Mouse (Mus musculus) hindbrain, embryonic 10.5 days (tissue): ENCODE results near the gene Gm49450. TPM values are rescaled to one million over a fixed set of nuclear protein-coding genes. Genes with fewer than 3 reads are reported as not detected.
"Not testable (repeated sequence)": the region's sequence is repeated elsewhere in the genome, so short reads cannot be mapped to it uniquely, and the experiment has no call there.

Source experiments
- DNase-seq: peaks from one replicate; pipeline ENCODE4 v3.0.0-alpha.2; 2017; ENCODE audit warnings: low spot score
- H3K27ac ChIP-seq: fragments of 300-500 bp; sonication (generic); 2 replicates; pipeline ENCODE4 v1.5.1; 2016; ENCODE audit warnings: mild to moderate bottlenecking, moderate library complexity
- H3K27me3 ChIP-seq: fragments of 300-500 bp; sonication (generic); 2 replicates; pipeline ENCODE4 v1.6.1; 2016; ENCODE audit warnings: mild to moderate bottlenecking; ENCODE audit not compliant: poor library complexity, insufficient read depth, severe bottlenecking
- H3K36me3 ChIP-seq: fragments of 300-500 bp; sonication (generic); 2 replicates; pipeline ENCODE4 v1.6.1; 2016; ENCODE audit warnings: mild to moderate bottlenecking, moderate library complexity
- H3K4me1 ChIP-seq: fragments of 300-500 bp; sonication (generic); replicated peaks from 2 replicates; pipeline ENCODE4 v1.6.1; 2016; ENCODE audit warnings: mild to moderate bottlenecking
- H3K4me3 ChIP-seq: fragments of 300-500 bp; sonication (generic); 2 replicates; pipeline ENCODE4 v1.5.1; 2016; ENCODE audit warnings: mild to moderate bottlenecking, moderate library complexity
- H3K9me3 ChIP-seq: fragments of 300-500 bp; sonication (generic); 2 replicates; pipeline ENCODE4 v1.6.1; 2016; ENCODE audit warnings: mild to moderate bottlenecking, moderate library complexity
- WGBS: fragments of 180-500 bp; shearing (Covaris S2); methylation state at CpG from one replicate; pipeline ENCODE4 v1.1.7; 2016; 5-methylcytosine and 5-hydroxymethylcytosine counted together
- polyA plus RNA-seq: library from polyadenylated mRNA; unstranded; fragments of >200 nt; fragmentation: Nextera tagmentation; extraction: Ambion mirVana; gene quantifications from 2 replicates; pipeline ENCODE4 v1.2.1, GENCODE M21; 2016

Gm49450 gene
- polyA plus RNA-seq, 1 experiment from 2014 or later: not detected

DNA sequence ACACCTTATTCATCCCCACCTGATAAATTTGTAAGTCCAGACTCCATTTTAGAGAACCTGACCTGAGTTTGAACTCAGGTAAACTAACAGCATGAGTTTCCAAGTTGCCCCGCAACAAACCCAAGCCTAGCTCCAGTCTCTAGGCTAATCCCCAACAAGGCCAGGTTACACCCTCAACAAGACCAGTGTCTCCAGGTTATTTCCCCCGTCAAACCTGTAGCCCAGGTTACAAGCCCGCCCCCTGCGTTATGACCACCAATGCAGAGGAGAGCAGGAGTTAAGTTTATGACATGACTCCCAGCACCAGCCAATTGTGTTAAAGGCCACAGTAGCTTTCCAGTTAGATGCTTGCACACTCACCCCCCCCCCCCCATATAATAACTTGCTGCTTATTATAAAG, 10.2 kb downstream of the Gm49450 start:
- H3K4me1 ChIP-seq: peaks cover 6% of the 10 kb centered on the region
- no peaks in the 10 kb centered on the region for H3K27me3 ChIP-seq

DNA sequence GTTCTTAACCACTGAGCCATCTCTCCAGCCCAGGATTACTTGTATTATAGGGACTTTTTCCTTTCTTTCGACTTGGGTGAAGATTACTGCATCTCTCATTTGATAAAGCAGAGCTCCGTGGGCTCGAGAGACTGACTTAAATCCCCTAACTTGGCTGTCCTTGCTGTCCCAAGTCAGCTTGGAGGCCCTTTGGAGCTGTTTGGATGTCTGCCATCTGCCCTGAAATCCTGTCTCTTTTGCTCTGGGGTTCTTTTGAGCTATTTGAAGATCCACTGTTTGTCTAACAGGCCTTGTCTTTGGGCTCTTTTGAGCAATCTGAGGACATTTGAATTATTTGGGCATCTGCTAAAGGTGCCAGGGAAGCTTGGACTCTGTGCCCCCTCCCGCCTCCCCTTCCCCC, 11.3 kb downstream of the Gm49450 start:
- no peak for DNase-seq
- H3K9me3 ChIP-seq: peaks cover 4% of the 10 kb centered on the region; the same call in 1 of the 2 replicates
- no peak overlapping the region for H3K27ac ChIP-seq

More for the DNA sequence above, 10.2 kb downstream of the Gm49450 start:
- Histone ChIP-seq H3K27ac (no peak overlapping the region), H3K4me3 (no peak overlapping the region), H3K36me3 (peaks cover 12% of the 10 kb centered on the region; the same call in 1 of the 2 replicates), H3K9me3 (peaks cover 4% of the 10 kb centered on the region; the same call in 1 of the 2 replicates)
- no peak for DNase-seq
- 81% methylated on average over 4 of the region's 4 CpGs for WGBS

DNA sequence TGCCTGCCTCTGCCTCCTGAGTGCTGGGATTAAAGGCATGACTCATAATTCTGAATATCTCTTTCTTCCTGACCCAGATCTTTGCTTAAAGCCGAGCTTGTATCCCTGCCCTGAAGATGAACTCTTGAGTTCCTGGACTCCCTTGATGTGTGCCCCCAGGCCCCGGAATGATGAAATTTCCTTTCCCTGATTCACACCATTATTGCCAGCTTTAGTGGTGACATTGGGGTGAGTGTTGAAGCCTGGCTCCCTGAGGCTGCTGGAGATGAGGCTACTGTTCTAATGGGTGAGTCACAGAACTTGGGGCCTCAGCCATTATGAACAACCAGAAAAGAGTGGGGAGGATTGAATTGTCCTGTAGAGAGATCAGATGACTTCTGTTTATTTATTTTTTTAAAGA, 11.8 kb downstream of the Gm49450 start:
- Histone ChIP-seq H3K36me3 (peaks cover 8% of the 10 kb centered on the region; the same call in 1 of the 2 replicates), H3K4me3 (no peak overlapping the region), H3K27me3 (no peaks in the 10 kb centered on the region), H3K9me3 (peaks cover 4% of the 10 kb centered on the region; the same call in 1 of the 2 replicates), H3K4me1 (no peaks in the 10 kb centered on the region), H3K27ac (no peak overlapping the region)
- DNase-seq: no peak
- 89% methylated on average over 2 of the region's 2 CpGs for whole genome bisulfite sequencing

More for the DNA sequence above, 11.3 kb downstream of the Gm49450 start:
- Histone ChIP-seq H3K4me3 (no peak overlapping the region), H3K36me3 (peaks cover 8% of the 10 kb centered on the region; the same call in 1 of the 2 replicates), H3K4me1 (no peaks in the 10 kb centered on the region), H3K27me3 (no peaks in the 10 kb centered on the region)
- 89% methylated on average over 4 of the region's 4 CpGs for WGBS

DNA sequence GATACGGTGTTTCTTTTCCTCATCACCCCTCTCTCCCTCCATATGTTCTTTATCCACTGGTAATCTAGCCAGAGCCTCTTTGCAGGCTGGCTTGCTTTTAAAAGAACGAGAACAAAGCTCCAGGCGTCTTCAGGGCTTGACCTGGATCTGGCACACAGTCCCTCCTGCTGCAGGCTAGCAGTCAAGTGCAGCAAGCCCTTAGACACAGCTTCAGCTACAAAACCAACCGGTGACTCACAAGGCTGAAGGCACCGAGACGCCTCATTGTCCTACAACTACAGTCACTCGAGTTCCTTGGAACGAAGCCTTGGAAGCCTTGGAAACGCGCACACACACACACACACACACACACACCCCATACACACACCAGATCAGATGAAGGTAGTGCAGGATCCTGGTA, 12.5 kb downstream of the Gm49450 start:
- Histone ChIP-seq H3K36me3 (peaks cover 8% of the 10 kb centered on the region; the same call in 1 of the 2 replicates), H3K27me3 (no peaks in the 10 kb centered on the region), H3K4me3 (no peak overlapping the region), H3K4me1 (peaks cover 2% of the 10 kb centered on the region), H3K27ac (no peak overlapping the region), H3K9me3 (peaks cover 4% of the 10 kb centered on the region; the same call in 1 of the 2 replicates)
- WGBS: 76% methylated on average over 10 of the region's 10 CpGs
- DNase-seq: no peak

DNA sequence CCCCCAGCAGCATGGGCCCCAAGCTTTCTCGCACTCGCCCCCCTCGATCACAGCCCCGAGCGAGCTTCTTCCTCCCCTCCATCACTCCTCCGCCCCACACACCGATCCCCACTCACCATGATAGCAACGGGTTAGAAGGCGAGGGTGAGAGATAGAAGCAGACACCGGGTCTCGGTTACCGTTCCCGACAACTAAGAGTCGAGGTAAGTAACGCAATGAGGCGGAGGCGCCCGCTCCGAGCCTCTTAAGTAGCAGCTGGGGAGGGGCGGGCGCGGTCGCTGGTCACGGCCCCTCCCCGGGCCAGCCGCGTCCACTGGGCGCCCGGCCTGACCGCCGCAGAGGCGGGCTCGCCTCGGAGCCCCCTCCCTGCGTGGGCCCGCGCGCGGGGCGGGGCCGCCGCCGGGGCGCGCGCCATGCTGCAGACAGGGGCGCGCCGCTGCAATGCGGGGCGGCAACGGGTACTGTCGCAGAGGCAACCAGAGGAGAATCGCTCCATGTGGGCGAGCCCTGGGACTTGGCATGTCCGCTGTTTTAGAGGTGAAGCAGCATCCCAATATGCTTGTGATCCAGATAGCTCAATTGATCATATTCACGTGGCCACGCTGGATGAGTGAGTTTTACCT, 19.0 kb downstream of the Gm49450 start, which contains the start of gene Tuba1b:
Gene Tuba1b, minus strand, starts transcription at position 349 of the 623 bp plus-strand sequence.
- peak within 1 kb of the TSS; percentile 96 for H3K27ac ChIP-seq
- peaks cover 23% of the 10 kb centered on the region for H3K4me1 ChIP-seq
- DNase-seq: peak; percentile 89
- no peaks in the 10 kb centered on the region for H3K27me3 ChIP-seq
- H3K9me3 ChIP-seq: no peaks in the 10 kb centered on the region
- peaks cover 23% of the 10 kb centered on the region for H3K36me3 ChIP-seq
- peak within 1 kb of the TSS; percentile 68 for H3K4me3 ChIP-seq
- WGBS: under 1% methylated on average over 58 of the region's 58 CpGs

DNA sequence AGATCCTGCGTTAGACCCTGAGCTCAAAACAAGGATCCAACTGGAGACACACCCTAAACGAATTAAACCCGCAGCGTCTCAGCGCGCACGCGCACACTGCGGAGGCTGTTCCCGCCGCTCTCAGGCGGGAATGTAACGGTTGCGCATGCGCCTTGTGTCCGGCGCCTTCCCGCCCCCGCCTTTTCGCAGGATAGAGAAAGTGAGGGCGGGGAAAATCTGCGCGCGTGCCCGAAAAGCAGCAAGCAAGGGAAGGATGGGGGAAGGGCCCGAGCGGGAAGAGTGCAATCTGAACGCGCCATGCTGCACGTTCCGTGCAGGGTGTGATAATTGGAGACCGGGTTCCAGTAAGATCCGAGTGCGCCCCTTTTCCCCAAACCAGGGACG, 19.5 kb downstream of the Gm49450 start:
- peak overlapping the region; percentile 68 for H3K4me3 ChIP-seq
- under 1% methylated on average over 35 of the region's 35 CpGs for WGBS
- H3K36me3 ChIP-seq: peaks cover 23% of the 10 kb centered on the region
- peak overlapping the region; percentile 96 for H3K27ac ChIP-seq
- no peaks in the 10 kb centered on the region for H3K9me3 ChIP-seq
- DNase-seq: peak; percentile 96
- peaks cover 28% of the 10 kb centered on the region for H3K4me1 ChIP-seq
- no peaks in the 10 kb centered on the region for H3K27me3 ChIP-seq

DNA sequence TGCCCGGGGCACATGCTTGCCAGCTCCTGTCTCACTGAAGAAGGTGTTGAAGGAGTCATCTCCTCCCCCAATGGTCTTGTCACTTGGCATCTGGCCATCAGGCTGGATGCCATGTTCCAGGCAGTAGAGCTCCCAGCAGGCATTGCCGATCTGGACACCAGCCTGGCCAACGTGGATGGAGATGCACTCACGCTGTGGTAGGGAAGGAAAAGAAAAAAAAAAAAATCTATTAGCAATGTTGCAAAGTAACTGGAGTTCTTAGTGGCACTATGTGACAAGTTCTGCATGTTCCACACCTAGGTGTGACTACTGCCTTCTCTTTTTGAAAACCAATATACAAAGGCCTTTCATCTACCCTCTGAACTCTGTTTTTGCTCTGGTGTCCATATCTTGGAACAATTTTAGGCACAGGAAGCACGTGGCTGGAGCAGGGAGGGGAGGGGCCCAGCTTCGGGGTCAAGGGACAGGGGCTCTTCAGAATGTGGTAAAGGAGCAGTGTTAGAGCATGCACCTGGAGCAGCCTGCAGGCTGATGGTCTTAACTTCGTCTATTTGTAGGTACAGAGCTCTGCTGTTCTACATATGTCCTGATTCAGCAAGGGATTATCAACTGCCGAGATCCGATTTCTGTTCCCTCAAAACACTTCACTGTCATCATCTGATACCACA, 20.2 kb downstream of the Gm49450 start:
- DNase-seq, H3K27me3 ChIP-seq, H3K9me3 ChIP-seq: not testable (repeated sequence)
- Histone ChIP-seq H3K4me1 (peaks cover 34% of the 10 kb centered on the region), H3K36me3 (peaks cover 23% of the 10 kb centered on the region), H3K4me3 (peak overlapping the region; percentile 68), H3K27ac (peak overlapping the region; percentile 96)
- 23% methylated on average over 8 of the region's 9 CpGs for WGBS

DNA sequence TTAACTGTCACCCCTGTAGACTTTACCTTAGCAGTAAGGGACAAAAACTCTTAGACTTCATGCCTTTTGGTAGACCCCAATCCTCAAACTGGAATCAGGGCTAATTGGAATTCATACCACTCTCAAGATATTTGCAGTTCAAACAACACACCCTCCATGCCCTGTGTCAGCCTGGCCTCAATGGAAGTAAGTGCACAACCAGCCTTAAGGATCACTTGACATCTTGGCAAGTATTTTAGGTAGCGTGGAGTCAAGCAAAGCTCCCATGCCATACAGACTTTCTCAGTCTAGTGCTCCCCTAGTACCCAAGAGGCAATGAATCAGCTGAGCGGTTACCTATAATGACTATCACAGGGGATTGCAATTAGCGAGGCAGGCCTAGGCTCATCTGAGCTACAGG, 22.4 kb downstream of the Gm49450 start:
- DNase-seq: no peak
- 86% methylated on average over 3 of the region's 3 CpGs for WGBS
- no peaks in the 10 kb centered on the region for H3K9me3 ChIP-seq
- H3K27me3 ChIP-seq: no peaks in the 10 kb centered on the region
- H3K36me3 ChIP-seq: peaks cover 26% of the 10 kb centered on the region
- H3K4me3 ChIP-seq: no peak overlapping the region; the same call in 1 of the 2 replicates
- H3K27ac ChIP-seq: no peak overlapping the region
- peaks cover 33% of the 10 kb centered on the region for H3K4me1 ChIP-seq

DNA sequence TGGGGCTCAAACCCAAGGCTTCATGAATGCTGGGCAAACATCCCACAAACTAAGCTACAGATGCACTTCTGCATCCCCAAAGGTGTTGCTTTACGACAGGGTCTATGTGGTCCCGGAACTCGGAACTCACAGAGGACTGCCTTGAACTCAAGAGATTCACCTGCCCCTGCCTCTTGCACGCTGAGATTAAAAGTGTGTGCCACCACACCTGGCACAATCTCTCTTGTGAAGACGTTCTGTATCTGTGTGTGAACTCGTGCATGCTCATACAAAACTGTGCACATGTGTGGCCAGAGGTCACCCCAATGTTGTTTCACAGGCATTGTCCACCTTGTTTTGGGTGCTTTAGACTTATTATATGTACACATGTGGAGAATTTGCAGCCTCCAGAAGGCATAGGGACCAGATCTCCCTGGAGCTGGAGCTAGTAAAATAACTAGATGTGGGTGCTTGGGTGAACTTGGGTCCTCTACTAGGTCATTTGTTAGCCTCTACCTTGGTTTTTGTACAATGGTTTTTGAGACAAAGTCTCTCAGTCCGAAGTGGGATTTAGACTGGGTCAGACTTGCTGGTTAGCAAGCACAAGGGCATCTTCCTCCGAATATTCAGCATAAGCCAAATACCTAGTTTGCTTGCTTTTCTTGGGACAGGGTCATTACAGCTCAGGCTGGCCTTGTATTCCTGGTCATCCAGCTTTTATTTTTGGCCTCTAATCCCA, 23.2 kb downstream of the Gm49450 start:
- WGBS: 60% methylated on average over 8 of the region's 8 CpGs
- Histone ChIP-seq H3K4me1 (peaks cover 25% of the 10 kb centered on the region), H3K4me3 (no peak overlapping the region; the same call in 1 of the 2 replicates), H3K9me3 (no peaks in the 10 kb centered on the region), H3K27me3 (no peaks in the 10 kb centered on the region), H3K36me3 (peaks cover 26% of the 10 kb centered on the region), H3K27ac (no peak overlapping the region)
- DNase-seq: no peak

DNA sequence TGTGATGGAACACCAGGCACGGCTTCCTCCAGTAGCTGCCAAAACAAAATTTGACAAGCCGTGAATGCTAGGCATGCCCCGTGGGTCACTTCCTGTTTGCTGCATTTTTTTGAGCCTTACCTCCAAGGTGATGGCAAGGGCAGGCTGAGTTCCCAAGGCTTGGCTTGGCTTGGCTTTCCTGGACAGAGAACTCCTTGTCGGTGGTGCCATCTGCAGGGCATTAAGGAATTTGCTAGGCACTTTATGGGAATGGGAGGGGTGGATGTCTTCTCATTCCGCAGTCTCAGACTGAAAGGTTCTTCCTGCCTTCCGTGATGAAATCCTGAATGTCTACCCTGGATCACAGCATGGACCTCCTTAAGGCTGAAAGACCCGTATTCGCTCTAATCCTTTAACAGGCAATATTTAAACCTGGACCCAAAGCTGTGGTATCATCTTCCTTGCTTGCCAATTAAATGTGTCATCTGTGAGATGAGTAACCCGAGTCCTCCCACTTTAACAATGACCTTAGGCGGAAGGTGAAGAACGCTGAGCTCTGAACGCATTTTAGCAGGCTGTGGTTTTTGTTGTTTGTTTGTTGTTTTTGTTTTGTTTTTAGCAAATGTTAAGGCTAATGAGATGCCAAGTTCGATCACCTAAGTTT, 24.6 kb downstream of the Gm49450 start:
- peak; percentile 71 for DNase-seq
- H3K9me3 ChIP-seq: no peaks in the 10 kb centered on the region
- peaks cover 17% of the 10 kb centered on the region for H3K4me1 ChIP-seq
- peaks cover 26% of the 10 kb centered on the region for H3K36me3 ChIP-seq
- H3K27me3 ChIP-seq: no peaks in the 10 kb centered on the region
- no peak overlapping the region for H3K27ac ChIP-seq
- H3K4me3 ChIP-seq: no peak overlapping the region
- WGBS: 19% methylated on average over 13 of the region's 13 CpGs

DNA sequence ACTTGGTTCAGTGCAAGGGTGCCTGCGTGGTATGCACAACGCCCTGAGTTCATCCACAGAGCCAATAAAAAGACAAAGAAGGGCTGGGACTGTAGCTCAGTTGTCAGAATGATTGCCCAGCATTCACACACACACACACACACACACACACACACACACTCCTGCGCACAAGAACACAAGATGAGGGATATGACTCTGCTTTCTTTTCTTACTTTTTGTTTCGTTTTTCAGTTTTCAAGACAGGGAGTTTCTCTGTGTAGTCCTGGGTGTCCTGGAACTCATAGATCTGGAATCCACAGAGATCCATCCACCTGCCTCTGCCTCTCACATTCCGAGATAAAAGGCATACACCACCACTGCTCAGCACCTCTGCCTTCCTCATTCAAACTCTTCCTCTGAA, 25.8 kb downstream of the Gm49450 start:
- no peaks in the 10 kb centered on the region for H3K9me3 ChIP-seq
- DNase-seq: no peak
- WGBS: 84% methylated on average over 5 of the region's 5 CpGs
- H3K27me3 ChIP-seq: no peaks in the 10 kb centered on the region
- peaks cover 13% of the 10 kb centered on the region; the same call in 1 of the 2 replicates for H3K4me1 ChIP-seq
- no peak overlapping the region for H3K4me3 ChIP-seq
- peaks cover 22% of the 10 kb centered on the region for H3K36me3 ChIP-seq
- H3K27ac ChIP-seq: no peak overlapping the region

DNA sequence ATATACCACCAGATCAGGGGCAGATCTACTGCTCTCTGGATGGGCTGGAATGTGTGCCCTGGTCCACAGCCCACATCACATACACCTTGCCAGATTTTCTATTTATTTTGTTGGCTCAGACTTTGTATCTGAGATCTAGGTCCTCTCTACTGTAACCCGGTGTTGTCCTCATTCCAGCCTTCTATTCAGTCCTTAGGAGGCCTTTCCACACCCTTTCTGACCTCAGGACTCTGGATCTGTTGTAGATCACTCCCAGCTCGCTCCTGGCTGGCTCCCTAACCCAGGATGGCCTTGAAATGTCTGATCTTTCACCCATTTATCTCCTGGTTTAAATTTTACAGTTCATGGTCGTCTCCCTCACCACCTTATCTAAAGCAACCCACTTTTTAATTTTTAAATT, 28.7 kb downstream of the Gm49450 start:
- Histone ChIP-seq H3K36me3 (peaks cover 8% of the 10 kb centered on the region; the same call in 1 of the 2 replicates), H3K27me3 (no peaks in the 10 kb centered on the region), H3K27ac (no peak overlapping the region), H3K4me1 (peaks cover 13% of the 10 kb centered on the region; the same call in 1 of the 2 replicates), H3K4me3 (no peak overlapping the region), H3K9me3 (no peaks in the 10 kb centered on the region)
- 80% methylated on average over 3 of the region's 3 CpGs for WGBS
- no peak for DNase-seq
